Mouse (Mus musculus): ENCODE measurements around the gene BC049352. TPM values are rescaled to one million over a fixed set of nuclear protein-coding genes. Genes with fewer than 3 reads are reported as not detected.

The BC049352 gene
- polyA plus RNA-seq, 1 experiment, result not detected

DNA sequence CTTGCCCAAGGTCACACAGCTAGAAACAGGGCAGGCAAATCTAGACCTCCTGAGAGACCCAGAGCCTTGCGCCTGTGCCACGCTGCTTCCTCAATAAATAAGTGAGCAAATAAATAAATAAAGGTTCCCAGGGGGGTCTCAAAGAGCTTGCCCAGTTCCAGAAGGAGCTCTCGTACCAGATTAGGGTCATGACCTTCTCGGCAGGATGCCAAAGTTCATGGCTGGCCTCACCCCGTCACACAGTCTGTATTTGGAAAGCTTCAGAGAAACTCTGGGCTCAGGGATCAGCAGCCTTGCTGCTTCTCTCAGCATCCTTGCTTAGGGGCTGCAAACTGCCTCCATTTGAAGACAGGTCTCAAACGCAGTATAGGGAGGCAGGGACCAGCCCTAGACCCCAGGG is 72.2 kb downstream of the BC049352 start:
- H3K4me1 ChIP-seq (ENCODE audit: control insufficient read depth, insufficient read depth, low read length), result no peaks in the 10 kb centered on the region
- TF ChIP-seq POLR2A (IDR thresholded peaks at IDR 0.05; ENCODE audit: insufficient read depth, low read depth, low read length) (no peak), CTCF (IDR thresholded peaks at IDR 0.05; ENCODE audit: insufficient read depth, low read depth, low read length) (no peak)
- H3K27ac ChIP-seq (ENCODE audit: insufficient read depth, low read depth, low read length), result no peak overlapping the region
- H3K4me3 ChIP-seq (ENCODE audit: insufficient read depth, low read depth, low read length), result no peak overlapping the region
- WGBS, result 75% methylated on average over 6 of the region's 6 CpGs

DNA sequence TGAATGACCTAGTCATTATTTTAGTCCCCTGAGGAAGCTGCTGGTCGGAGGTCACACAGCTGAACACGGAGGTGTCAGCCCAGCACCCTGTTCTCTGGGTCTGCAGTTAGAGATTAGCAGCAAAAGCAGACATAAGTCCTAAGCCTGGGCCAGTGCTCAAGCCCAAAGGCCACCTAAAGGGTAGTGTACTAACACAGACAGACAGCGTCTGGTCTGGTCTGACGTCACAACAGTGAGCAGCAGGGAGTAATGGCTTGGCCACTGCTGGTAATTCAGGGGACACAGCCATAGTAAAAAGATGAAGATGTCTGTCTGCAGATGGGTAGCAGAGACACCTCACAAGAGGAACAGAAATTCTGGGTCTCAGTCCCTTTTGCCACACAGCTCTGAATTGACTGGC is 72.8 kb downstream of the BC049352 start:
- Histone ChIP-seq H3K27ac (ENCODE audit: insufficient read depth, low read depth, low read length) (no peak overlapping the region), H3K4me3 (ENCODE audit: insufficient read depth, low read depth, low read length) (no peak overlapping the region), H3K4me1 (ENCODE audit: control insufficient read depth, insufficient read depth, low read length) (no peaks in the 10 kb centered on the region)
- TF ChIP-seq CTCF (IDR thresholded peaks at IDR 0.05; ENCODE audit: insufficient read depth, low read depth, low read length) (no peak), POLR2A (IDR thresholded peaks at IDR 0.05; ENCODE audit: insufficient read depth, low read depth, low read length) (no peak)
- WGBS, result 72% methylated on average over 4 of the region's 4 CpGs

DNA sequence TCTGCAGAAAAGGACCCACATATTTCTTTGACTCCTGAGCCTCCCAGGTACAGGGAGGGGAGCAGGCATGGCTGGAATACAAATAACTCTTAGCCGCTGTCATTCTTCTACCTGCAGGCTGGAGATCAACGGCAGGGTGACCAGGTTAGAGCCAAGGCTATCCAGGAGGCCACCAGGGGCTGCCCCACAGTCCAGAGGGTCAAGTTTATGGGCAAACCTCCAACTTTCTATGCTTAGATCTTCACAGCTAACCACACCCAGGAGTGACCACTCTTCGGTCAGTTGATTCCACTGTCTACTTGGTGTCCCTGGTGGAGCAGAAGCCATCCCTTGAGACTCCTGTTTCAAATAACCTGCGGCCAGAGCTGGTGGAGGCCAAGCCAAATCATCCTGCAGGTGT is 73.6 kb downstream of the BC049352 start:
- TF ChIP-seq POLR2A (IDR thresholded peaks at IDR 0.05; ENCODE audit: insufficient read depth, low read depth, low read length), result no peak
- no peak for TF ChIP-seq CTCF (IDR thresholded peaks at IDR 0.05; ENCODE audit: insufficient read depth, low read depth, low read length)
- no peak overlapping the region for H3K4me3 ChIP-seq (ENCODE audit: insufficient read depth, low read depth, low read length)
- H3K27ac ChIP-seq (ENCODE audit: insufficient read depth, low read depth, low read length), result no peak overlapping the region
- no peaks in the 10 kb centered on the region for H3K4me1 ChIP-seq (ENCODE audit: control insufficient read depth, insufficient read depth, low read length)
- WGBS, result 93% methylated on average over 4 of the region's 4 CpGs

DNA sequence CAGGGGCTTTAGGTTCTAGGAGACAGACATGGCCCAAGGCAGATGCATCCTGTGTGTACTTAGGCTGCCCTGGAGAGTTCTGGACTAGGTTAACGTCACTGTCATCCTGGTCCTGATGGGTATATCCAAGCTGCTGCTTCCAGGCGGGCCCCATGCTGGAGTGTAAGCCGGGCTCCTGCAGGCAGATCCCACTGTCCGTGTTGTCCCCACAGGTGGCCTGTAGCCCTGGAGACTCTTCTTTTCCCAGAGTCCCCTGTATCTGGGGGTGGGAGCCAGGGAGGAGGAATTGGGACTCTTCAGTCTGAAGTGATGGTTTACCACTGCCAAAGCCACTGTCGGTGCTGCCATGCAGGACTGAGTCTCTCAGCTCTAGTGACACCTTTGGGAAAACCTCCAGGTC is 74.2 kb downstream of the BC049352 start:
- no peak for TF ChIP-seq CTCF (IDR thresholded peaks at IDR 0.05; ENCODE audit: insufficient read depth, low read depth, low read length)
- TF ChIP-seq POLR2A (IDR thresholded peaks at IDR 0.05; ENCODE audit: insufficient read depth, low read depth, low read length), result no peak
- H3K27ac ChIP-seq (ENCODE audit: insufficient read depth, low read depth, low read length), result no peak overlapping the region
- H3K4me1 ChIP-seq (ENCODE audit: control insufficient read depth, insufficient read depth, low read length), result no peaks in the 10 kb centered on the region
- no peak overlapping the region for H3K4me3 ChIP-seq (ENCODE audit: insufficient read depth, low read depth, low read length)
- WGBS, result 91% methylated on average over 5 of the region's 5 CpGs

DNA sequence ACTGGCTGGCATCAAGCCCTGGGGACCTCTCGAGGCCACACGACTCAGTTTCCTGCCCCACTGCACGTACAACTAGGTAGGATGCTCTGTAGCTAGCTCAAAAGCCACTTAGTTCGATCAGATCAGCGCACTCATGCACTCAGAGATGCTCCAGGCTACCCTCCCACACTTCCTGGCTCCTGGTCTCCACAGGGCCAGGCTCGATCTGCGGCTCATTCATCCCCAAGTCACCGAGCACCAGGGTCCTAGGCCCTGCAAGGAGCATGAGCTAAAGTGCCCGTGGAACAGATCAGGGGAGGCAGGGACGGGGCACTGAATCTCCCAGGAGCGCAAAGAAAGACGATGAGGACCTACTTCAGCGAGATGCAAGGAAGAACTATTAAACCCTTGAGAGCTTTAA is 77.3 kb downstream of the BC049352 start:
- no peak for TF ChIP-seq POLR2A (IDR thresholded peaks at IDR 0.05; ENCODE audit: insufficient read depth, low read depth, low read length)
- no peak for TF ChIP-seq CTCF (IDR thresholded peaks at IDR 0.05; ENCODE audit: insufficient read depth, low read depth, low read length)
- WGBS, result 91% methylated on average over 13 of the region's 13 CpGs
- no peaks in the 10 kb centered on the region for H3K4me1 ChIP-seq (ENCODE audit: control insufficient read depth, insufficient read depth, low read length)
- H3K4me3 ChIP-seq (ENCODE audit: insufficient read depth, low read depth, low read length), result no peak overlapping the region
- no peak overlapping the region for H3K27ac ChIP-seq (ENCODE audit: insufficient read depth, low read depth, low read length)

DNA sequence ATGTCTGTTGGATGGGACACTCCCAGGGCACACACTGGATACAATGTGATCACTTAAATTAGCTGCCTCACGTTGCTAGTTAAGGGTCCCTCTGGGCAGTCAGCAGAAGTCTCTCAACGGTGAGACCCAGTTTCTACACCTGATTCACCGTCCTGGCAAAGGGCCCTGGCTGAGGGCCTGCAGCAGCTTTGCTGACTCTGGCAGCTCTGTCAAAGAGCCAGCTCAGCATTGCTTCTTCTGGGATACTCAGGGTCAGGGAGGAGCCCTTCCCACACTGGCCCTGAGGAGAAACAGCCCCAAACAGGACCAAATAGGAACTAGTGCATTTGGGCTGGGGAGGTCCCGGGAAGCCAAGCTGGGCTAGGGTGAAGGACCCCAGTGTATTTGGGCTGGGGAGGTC is 79.7 kb downstream of the BC049352 start:
- 48% methylated on average over 4 of the region's 4 CpGs for WGBS
- Histone ChIP-seq H3K4me3 (ENCODE audit: insufficient read depth, low read depth, low read length) (no peak overlapping the region), H3K4me1 (ENCODE audit: control insufficient read depth, insufficient read depth, low read length) (no peaks in the 10 kb centered on the region), H3K27ac (ENCODE audit: insufficient read depth, low read depth, low read length) (no peak overlapping the region)
- TF ChIP-seq POLR2A (IDR thresholded peaks at IDR 0.05; ENCODE audit: insufficient read depth, low read depth, low read length), result no peak
- no peak for TF ChIP-seq CTCF (IDR thresholded peaks at IDR 0.05; ENCODE audit: insufficient read depth, low read depth, low read length)

DNA sequence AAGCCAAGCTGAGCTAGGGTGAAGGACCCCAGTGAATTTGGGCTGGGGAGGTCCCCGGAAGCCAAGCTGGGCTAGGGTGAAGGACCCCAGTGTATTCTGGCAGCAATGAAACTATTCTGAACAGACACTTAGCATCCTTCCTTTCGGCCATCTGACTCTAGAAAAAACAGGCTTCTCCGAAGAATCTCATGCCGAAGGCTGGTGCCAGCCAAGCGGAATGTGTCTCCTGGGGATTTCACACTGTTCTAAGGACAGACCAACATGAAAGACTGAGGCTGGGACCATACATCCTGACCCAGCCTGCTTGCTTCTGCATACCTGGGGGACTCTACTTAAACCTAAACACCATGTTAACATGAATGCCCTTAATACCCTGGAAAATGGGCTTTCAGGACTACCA is 80.1 kb downstream of the BC049352 start:
- Histone ChIP-seq H3K4me1 (ENCODE audit: control insufficient read depth, insufficient read depth, low read length) (no peaks in the 10 kb centered on the region), H3K4me3 (ENCODE audit: insufficient read depth, low read depth, low read length) (no peak overlapping the region), H3K27ac (ENCODE audit: insufficient read depth, low read depth, low read length) (no peak overlapping the region)
- no peak for TF ChIP-seq POLR2A (IDR thresholded peaks at IDR 0.05; ENCODE audit: insufficient read depth, low read depth, low read length)
- no peak for TF ChIP-seq CTCF (IDR thresholded peaks at IDR 0.05; ENCODE audit: insufficient read depth, low read depth, low read length)
- 69% methylated on average over 5 of the region's 5 CpGs for WGBS

DNA sequence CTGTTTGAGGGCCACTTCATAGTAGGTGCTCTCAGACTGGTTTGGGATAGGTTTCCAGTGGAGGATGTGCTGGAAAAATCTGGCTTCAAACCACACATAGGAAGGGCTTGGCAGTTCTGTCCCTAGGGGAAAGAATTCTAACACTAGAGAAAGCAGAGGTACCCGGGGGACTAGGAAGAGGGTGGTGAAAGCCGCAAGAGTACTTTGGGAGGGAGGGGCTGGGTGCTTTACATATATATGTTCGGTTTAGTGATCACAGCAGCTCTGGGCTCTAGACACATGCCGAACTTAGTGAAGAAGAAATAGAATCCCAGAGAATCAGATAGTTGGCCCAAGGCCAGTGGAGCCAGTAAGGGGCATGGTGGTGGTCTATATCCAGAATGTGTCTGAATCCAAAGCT is 85.3 kb downstream of the BC049352 start:
- TF ChIP-seq CTCF (IDR thresholded peaks at IDR 0.05; ENCODE audit: insufficient read depth, low read depth, low read length) (no peak), POLR2A (IDR thresholded peaks at IDR 0.05; ENCODE audit: insufficient read depth, low read depth, low read length) (no peak)
- WGBS, result 84% methylated on average over 4 of the region's 4 CpGs
- H3K4me3 ChIP-seq (ENCODE audit: insufficient read depth, low read depth, low read length), result no peak overlapping the region
- H3K4me1 ChIP-seq (ENCODE audit: control insufficient read depth, insufficient read depth, low read length), result peaks cover 7% of the 10 kb centered on the region
- H3K27ac ChIP-seq (ENCODE audit: insufficient read depth, low read depth, low read length), result no peak overlapping the region

DNA sequence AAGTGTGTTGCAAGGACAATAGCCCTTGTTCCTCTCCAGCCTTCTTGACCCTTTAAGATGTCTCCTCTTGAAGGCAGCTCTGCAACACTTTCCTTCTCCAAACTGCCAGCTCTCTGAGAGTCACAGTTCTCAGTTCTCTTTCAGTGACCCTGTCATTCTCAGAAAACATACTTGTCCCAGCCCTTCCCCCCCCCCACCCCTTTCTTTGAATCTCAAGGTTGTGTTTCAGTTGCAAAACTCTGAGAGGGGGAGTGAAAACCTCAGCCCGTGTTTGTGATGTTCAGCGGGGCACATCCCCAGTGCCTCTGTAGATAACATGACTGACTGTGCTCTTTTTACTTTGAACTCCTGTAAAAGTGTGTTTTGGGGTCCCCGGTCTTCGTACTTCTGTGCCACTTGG is 86.3 kb downstream of the BC049352 start:
- Histone ChIP-seq H3K4me3 (ENCODE audit: insufficient read depth, low read depth, low read length) (peak overlapping the region; percentile 42; the same call in 1 of the 2 replicates), H3K27ac (ENCODE audit: insufficient read depth, low read depth, low read length) (no peak overlapping the region), H3K4me1 (ENCODE audit: control insufficient read depth, insufficient read depth, low read length) (peaks cover 7% of the 10 kb centered on the region)
- 63% methylated on average over 4 of the region's 4 CpGs for WGBS
- no peak for TF ChIP-seq POLR2A (IDR thresholded peaks at IDR 0.05; ENCODE audit: insufficient read depth, low read depth, low read length)
- TF ChIP-seq CTCF (IDR thresholded peaks at IDR 0.05; ENCODE audit: insufficient read depth, low read depth, low read length), result no peak

Measured in olfactory bulb, adult 2 months (tissue).